In the genomic region with DNA sequence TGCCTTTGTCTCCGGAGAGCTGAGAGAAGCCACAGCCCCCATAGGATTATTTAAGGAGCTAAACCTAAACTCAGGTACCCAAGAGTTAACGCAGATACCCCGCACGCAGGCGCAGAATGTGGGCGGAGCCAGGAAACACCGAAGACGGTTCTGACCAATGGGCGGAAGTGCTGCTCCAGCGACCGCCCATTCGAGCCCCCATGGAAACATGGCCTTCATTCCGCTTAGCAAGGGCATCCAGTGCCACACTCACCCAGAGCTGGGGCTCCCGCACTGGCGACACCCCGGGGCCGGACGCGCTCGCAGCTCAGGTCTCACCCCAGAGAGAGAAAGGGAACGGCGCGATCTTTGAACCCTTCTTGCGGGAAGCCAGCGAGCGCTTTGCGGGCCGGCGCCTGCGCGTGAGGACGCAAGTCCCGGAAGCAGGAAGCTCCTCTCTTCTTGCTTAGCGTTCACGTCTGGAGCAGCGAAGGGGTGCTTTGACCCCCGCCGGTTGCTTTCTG, we compare ENCODE assay signal across 8 mouse cellular contexts. TPM values are rescaled to one million over a fixed set of nuclear protein-coding genes. Genes with fewer than 3 reads are reported as not detected.
A peak's percentile ranks its signal among the peaks of the same experiment; 100 is the strongest.
DNase-seq lines count a peak whose midpoint lies in the region; ATAC-seq lines count a peak whose summit lies in the region.

TSS of gene Rwdd2b (minus strand) at position 390 of the 503 bp plus-strand sequence.

- peak within 1 kb of the TSS; percentile 64 for H3K4me2 ChIP-seq in hindbrain, embryonic 11.5 days (replicated peaks; ENCODE audit: low read depth, low read length)

- no peaks in the 10 kb centered on the region for H3K36me3 ChIP-seq in hindbrain, embryonic 11.5 days (ENCODE audit: control insufficient read depth, insufficient read depth, low read length)

- WGBS in hindbrain, embryonic 11.5 days: 0% methylated on average over 38 of the region's 38 CpGs

- ATAC-seq in hindbrain, embryonic 11.5 days (ENCODE audit: low FRiP score): peak; percentile 98

- H3K9ac ChIP-seq in hindbrain, embryonic 11.5 days (ENCODE audit: low read depth, low read length): peak within 1 kb of the TSS; percentile 86

- peaks cover 2% of the 10 kb centered on the region for H3K4me1 ChIP-seq in hindbrain, embryonic 11.5 days (replicated peaks; ENCODE audit: control insufficient read depth, insufficient read depth, low read length)

- DNase-seq in Muller cell, postnatal 12 days (ENCODE audit: inconsistent ontology term): peak; percentile 89
- DNase-seq in cerebellum, adult 9-11 months: peak; percentile 93
- DNase-seq in frontal cortex, adult 2 months (ENCODE audit: extremely low spot score in 1 of 2, low spot score in 1 of 2): peak; percentile 82 to 95
- peak; percentile 93 for DNase-seq in hindbrain, embryonic 11.5 days (ENCODE audit: low spot score)
- DNase-seq in layer of hippocampus, postnatal 10 days (ENCODE audit: low spot score in 2 of 2): peak; percentile 88 to 93
- DNase-seq in lung, postnatal 10 days: peak; percentile 97
- DNase-seq in ovary, postnatal 36 days (ENCODE audit: low spot score): peak; percentile 90
- peak; percentile 94 for DNase-seq in thymus, postnatal 25 days

- H3K4me3 ChIP-seq in hindbrain, embryonic 11.5 days (ENCODE audit: low read depth, low read length): peak within 1 kb of the TSS; percentile 77

- no peaks in the 10 kb centered on the region for H3K27me3 ChIP-seq in hindbrain, embryonic 11.5 days (ENCODE audit: control insufficient read depth, insufficient read depth, low read length)

- H3K27ac ChIP-seq in hindbrain, embryonic 11.5 days (ENCODE audit: low read depth, low read length): peak within 1 kb of the TSS; percentile 89

- no peaks in the 10 kb centered on the region for H3K9me3 ChIP-seq in hindbrain, embryonic 11.5 days (ENCODE audit: control insufficient read depth, low read length)

RNA-seq across cellular contexts. Expression of gene Rwdd2b, which starts in this region (rescaled TPM):
- 10.5 and 11.6 TPM in 2 replicates for polyA plus RNA-seq in frontal cortex, adult 2 months (2012; rRNA removed)
- 12.3 and 14.2 TPM in 2 replicates for polyA plus RNA-seq in hindbrain, embryonic 11.5 days (2014; fragmentation: Nextera tagmentation; extraction: Ambion mirVana)
- 10 to 100 TPM; 10.3 to 10.5 TPM for total RNA-seq in layer of hippocampus, postnatal 10 days (2021)

Comparison
In these comparisons a context has a peak if more than half of its experiments do, and no peak if none do; other contexts are left out.
1. Peak in every context shown above with its lines: DNase-seq, ATAC-seq, H3K4me3 ChIP-seq and H3K27ac ChIP-seq.